Mouse (Mus musculus): ENCODE measurements around the gene Vill.

GRCm38 (mm10) chr9:119075685-119076084, 23.1 kb downstream of the Vill start:
- no peak for TF ChIP-seq CTCF (IDR thresholded peaks at IDR 0.05; ENCODE audit: borderline replicate concordance, insufficient read depth, low read length)
- TF ChIP-seq POLR2A (IDR thresholded peaks at IDR 0.05; ENCODE audit: low read depth, low read length): no peak
